Mouse (Mus musculus): ENCODE data around the gene Pef1.

The Pef1 gene

DNA sequence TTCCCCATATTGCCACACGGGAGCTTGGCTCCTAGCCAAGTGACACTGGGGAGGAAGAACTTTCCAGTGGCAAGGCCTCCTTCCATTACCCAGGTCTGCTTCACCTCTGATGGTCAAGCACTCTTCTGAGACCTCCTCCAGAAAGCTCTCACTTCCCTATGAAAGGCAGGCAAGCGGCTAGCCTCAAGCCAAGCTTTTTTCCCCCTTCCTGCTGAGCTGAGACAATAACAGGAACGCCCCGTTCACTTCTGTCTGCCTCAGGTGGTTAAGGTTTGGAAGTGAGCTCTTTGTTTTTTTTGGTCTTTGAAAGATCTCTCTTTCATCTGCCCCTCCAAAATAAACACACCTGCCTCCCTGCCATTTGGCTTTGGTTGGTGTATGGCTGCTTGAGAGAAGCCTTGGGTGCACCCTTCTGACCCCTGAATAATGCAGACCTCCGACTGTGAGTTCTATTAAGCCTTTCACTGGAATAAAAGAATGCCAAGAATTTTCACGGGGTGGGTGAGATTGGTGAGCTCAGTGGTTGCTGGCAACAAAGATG is at the start of gene Pef1:
Gene Pef1, plus strand, starts transcription at position 448 of the 541 bp plus-strand sequence.
- WGBS: 25% methylated on average over 6 of the region's 6 CpGs

DNA sequence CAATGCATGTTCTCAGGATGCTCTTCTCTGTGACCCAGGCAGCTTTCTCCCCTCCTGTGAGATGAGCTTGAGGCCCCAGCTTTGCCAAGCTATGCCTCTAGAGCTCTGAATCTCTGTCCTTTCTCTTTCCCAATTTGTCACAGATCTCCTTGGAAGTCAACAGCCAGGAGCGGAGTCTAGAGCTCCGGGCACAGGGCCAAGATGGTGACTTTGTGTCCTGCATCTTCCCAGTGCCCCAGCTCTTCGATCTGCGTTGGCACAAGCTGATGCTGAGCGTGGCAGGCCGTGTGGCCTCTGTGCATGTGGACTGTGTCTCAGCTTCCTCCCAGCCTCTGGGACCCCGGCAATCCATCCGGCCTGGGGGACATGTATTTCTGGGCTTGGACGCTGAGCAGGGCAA is 49.2 kb upstream of the Pef1 start:
- 72% methylated on average over 9 of the region's 9 CpGs for WGBS

GRCm38 (mm10) chr4:130054727-130055126 is 47.6 kb upstream of the Pef1 start:
- 6% methylated on average over 1 of the region's 1 CpGs for WGBS

DNA sequence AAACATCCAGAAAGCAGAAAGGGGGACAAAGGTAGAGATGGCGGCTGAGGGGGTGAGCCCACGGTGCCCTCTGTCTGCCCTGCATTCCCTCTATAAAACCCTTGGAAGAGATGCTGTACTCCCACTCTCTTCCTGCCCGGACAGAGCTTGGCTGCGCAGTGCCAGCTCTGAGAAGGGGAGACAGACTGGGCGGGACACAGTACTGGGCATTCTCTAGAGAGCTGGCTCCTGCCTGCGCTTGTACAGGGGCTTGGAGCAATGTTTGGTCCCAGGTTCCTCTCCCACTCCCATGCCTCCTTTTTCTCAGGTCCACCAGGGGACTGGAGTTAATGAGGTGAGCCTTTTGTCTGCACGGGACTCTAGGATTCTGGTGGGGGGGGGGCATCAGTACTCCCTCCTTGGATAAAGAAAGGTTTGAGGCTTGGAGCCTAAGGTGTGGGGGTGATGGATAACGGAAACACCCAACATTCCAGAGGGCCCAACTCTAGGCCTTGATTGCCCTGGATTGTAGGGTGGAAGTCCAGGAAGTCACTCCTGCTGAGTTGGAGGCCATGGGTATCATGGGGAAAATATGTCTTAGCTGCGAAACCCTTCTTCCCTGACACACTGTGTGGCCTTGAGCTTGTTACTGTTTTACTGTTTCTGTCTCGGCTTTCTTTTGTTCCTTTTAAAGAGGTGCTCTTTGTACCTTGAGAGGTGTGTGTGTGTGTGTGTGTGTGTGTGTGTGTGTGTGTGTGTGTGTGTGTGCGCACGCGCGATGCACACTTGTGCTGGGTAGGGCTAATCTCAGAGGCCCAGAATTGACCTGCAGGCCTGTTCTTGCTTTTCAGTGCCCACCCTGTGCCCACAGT is 47.0 kb upstream of the Pef1 start:
- 73% methylated on average over 14 of the region's 14 CpGs for WGBS

GRCm38 (mm10) chr4:130056011-130056322 is 46.4 kb upstream of the Pef1 start:
- 71% methylated on average over 3 of the region's 3 CpGs for WGBS

GRCm38 (mm10) chr4:130056471-130056870 is 45.9 kb upstream of the Pef1 start:
- 74% methylated on average over 3 of the region's 3 CpGs for WGBS

DNA sequence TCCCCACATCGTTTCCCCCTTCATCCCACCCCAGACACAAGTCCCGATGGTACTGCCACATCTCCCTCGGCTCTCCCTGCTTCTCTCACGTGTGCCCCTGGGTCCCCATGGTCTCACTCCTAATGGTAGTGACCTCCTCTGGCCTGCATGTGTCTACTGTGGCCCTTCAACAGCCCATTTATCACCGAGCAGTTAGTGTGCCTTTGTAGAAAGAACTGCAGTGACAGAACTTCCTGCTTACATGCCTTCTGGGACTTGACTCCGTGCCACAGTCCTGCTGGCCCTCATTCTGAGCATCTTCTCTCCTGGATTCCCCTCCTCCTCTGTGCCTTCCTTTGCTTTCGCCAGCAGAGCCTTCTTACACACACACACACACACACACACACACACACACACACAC is 39.2 kb upstream of the Pef1 start:
- WGBS: 68% methylated on average over 7 of the region's 7 CpGs

GRCm38 (mm10) chr4:130066816-130067215 is 35.5 kb upstream of the Pef1 start:
- 28% methylated on average over 8 of the region's 8 CpGs for WGBS

DNA sequence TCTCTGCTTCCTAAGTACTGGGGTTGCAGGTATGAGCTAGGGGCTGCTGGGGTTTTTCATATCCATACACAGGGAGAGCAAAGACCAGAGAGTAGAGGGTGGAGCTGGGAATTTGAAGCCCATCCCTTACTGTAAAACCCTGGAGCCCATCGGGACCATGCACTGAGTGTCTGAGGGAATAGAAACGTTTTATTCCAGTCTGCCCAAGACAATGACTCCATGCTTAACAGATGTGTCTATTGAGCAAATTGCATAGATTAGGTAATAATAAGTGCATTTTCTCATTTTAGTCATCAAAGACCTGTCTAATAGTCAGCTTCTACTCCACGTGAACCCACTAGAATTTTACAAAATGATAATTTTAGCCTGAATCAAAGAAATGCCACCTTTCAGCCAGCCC is 31.8 kb upstream of the Pef1 start:
- WGBS: 69% methylated on average over 3 of the region's 3 CpGs

GRCm38 (mm10) chr4:130071758-130072157 is 30.6 kb upstream of the Pef1 start:
- WGBS: 88% methylated on average over 2 of the region's 2 CpGs

GRCm38 (mm10) chr4:130073367-130073766 is 29.0 kb upstream of the Pef1 start:
- 86% methylated on average over 4 of the region's 4 CpGs for WGBS

DNA sequence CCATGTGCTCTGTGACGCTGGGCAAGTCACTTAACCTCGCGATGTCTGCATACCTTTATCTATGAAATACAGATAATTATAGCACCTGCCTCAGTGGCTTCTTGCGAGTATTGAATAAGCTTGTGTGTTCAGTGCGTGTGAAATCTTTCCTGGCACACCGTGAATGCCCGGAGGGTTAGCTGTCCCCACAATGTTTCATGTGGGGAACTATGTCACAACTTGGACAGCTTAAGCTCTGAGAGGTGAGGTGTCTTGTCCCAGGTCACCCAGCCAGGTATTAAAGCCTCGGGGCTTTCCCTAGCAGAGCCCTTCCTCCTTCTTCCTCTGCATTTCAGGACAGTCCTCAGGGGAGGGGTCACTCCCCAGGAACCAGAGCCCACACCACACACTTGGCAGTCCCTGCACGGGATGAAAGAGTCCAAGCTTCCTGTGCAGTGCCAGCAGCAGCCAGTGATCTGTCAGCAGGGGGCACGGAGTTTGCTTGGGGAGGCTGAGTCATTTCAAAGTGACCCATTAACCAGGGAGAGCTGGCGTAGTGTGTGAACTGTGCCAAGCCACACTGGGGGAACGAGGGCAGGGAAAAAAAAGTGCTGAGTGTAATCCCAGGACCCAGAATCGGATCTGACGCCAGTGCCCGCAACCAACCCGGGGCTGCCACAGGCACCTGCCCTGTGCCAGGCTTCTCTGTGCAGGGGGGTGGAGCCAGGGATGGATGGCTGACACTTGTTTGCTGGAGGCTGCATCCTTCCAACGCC is 27.4 kb upstream of the Pef1 start:
- 55% methylated on average over 17 of the region's 17 CpGs for WGBS

GRCm38 (mm10) chr4:130076856-130077255 is 25.5 kb upstream of the Pef1 start:
- WGBS: 60% methylated on average over 8 of the region's 8 CpGs

DNA sequence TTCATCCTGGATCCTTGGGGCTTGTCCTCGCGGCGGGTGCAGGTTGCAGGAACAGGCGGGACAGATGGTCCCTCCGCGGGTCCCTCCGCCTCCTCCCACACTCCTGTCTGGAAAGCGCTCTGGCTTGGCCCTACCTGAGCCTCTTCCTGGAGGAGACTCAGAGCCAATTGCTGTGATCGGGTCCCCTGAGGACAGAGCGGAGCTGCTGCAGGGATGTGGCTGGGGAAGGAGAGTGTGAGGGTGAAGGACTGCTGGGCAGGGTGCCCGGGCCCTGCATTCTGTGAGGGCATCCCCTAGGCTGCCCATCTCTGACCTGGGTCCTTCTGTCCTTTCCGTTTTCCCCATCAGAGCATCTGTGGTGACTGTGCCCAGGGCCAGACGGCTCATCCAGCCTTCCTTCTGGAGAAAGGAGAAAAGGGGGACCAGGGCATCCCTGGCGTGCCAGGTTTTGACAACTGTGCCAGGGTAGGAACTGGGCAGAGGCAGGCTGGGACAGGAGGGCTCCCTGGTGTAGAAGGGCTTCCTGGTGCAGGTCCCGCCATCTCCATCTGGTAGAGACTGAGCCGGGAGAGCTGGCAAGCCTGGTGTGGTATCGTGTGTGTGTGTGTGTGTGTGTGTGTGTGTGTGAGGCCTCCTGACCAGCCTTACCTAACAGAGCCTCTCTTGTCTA is 23.4 kb upstream of the Pef1 start:
- WGBS: 35% methylated on average over 17 of the region's 17 CpGs

DNA sequence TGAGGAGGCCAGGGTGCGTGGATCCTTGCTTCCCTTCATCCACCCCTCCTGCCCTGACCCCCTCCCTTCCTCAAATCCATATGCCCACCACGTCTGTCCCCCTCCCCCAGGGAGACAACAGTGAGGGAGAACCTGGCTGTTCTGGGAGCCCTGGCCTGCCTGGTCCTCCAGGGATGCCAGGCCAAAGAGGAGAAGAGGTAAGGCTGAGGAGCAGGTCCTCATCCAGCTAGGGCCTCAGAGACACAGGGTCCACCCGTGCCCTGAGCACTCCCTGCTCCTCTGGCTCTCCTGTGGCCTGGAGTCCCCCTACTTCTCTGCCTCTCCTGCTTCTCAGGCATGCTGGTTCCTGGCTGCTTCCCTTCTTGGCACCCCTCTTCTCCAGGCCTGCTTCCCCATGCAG is 22.8 kb upstream of the Pef1 start:
- WGBS: 66% methylated on average over 3 of the region's 3 CpGs

- WGBS: 48% methylated on average over 19 of the region's 19 CpGs
These were observed 20.8 kb upstream of the Pef1 start for GRCm38 (mm10) chr4:130081345-130082190.

GRCm38 (mm10) chr4:130082211-130082610 is 20.1 kb upstream of the Pef1 start:
- 49% methylated on average over 9 of the region's 9 CpGs for WGBS

DNA sequence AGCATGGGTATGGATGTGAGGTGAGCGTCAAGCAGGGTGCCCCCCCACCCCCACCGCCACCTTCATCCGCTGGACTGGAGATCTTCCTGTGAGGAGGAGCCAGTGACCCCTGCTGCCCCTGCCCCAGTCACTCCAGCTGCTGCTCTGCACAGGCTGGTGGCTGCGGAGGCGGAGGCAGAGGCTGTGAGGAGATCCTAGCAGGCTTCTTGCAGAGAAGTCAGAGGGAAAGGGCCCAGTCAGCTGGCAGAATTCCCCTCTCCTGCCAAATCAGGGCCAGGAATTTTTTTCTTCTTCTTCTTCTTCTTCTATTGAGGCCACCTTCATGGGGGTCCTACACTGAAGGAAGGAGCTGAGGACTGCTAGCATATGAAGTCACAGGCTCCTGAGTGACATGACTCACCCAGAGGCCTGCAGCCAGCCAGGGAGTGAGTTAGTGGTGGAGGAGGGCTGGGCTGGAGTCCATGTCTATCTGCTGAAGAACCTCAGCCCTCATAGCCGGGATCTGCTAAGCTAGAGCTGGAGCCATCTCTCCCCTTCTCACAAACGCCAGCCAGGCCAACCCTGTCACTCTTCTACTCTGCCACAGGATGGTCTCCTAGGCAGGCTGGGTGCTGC is 17.9 kb upstream of the Pef1 start:
- 54% methylated on average over 7 of the region's 7 CpGs for WGBS

GRCm38 (mm10) chr4:130085246-130085820 is 17.0 kb upstream of the Pef1 start:
- WGBS: 76% methylated on average over 12 of the region's 12 CpGs

GRCm38 (mm10) chr4:130087293-130087692 is 15.1 kb upstream of the Pef1 start:
- WGBS: 10% methylated on average over 7 of the region's 7 CpGs

DNA sequence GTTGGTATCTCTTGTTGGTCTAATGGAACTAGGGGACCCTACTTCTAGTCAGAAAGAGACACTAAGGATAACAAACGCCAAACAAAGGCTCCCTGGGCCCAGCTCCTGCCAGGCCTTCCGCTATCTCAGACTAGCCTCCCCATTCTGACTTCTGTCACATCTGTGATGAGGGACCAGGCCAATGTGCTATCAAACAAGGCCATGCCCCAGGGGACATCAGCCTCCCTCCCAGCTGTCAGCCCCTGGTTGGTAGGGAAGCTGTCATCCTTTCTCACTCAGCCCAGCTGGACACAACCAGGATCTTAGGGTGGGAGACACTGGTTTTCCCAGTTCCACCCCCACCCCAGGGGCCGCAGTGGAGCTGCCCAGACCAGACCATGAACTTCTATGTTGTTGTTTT is 7.2 kb upstream of the Pef1 start:
- WGBS: 76% methylated on average over 3 of the region's 3 CpGs

All from cerebral cortex, adult 2 months (tissue).